Mouse (Mus musculus): ENCODE measurements at regions not wholly inside any gene's neighbourhood (a gene's known extent, or its start where the extent isn't known, plus 50 kb on each side); places are given as distances from the start of the nearest gene placed in this dataset.
"Not testable (repeated sequence)": the region's sequence is repeated elsewhere in the genome, so short reads cannot be mapped to it uniquely, and the experiment has no call there.

GRCm38 (mm10) chr10:85731163-85731562 lies 98.1 kb upstream of the Pwp1 start:
- ATAC-seq (replicated peaks in 1 of 2; ENCODE audit: insufficient read depth in 1 of 2, low FRiP score in 2 of 2, low TSS enrichment in 1 of 2, low read depth in 1 of 2, poor library complexity in 2 of 2, severe bottlenecking in 2 of 2) = not testable (repeated sequence)

- peak; percentile 82 to 85 for ATAC-seq (replicated peaks in 1 of 2; ENCODE audit: insufficient read depth in 1 of 2, low FRiP score in 2 of 2, low TSS enrichment in 1 of 2, low read depth in 1 of 2, poor library complexity in 2 of 2, severe bottlenecking in 2 of 2)
Observed at GRCm38 (mm10) chr10:85731796-85732388, 97.4 kb upstream of the Pwp1 start.

GRCm38 (mm10) chr10:85737796-85738195 lies 91.5 kb upstream of the Pwp1 start:
- no peak for ATAC-seq (replicated peaks in 1 of 2; ENCODE audit: insufficient read depth in 1 of 2, low FRiP score in 2 of 2, low TSS enrichment in 1 of 2, low read depth in 1 of 2, poor library complexity in 2 of 2, severe bottlenecking in 2 of 2)

- no peak for ATAC-seq (replicated peaks in 1 of 2; ENCODE audit: insufficient read depth in 1 of 2, low FRiP score in 2 of 2, low TSS enrichment in 1 of 2, low read depth in 1 of 2, poor library complexity in 2 of 2, severe bottlenecking in 2 of 2)
Observed at GRCm38 (mm10) chr10:85739008-85739407, 90.3 kb upstream of the Pwp1 start.

- ATAC-seq (replicated peaks in 1 of 2; ENCODE audit: insufficient read depth in 1 of 2, low FRiP score in 2 of 2, low TSS enrichment in 1 of 2, low read depth in 1 of 2, poor library complexity in 2 of 2, severe bottlenecking in 2 of 2) = not testable (repeated sequence)
Observed at GRCm38 (mm10) chr10:85739565-85739964, 89.7 kb upstream of the Pwp1 start.

GRCm38 (mm10) chr10:85741972-85742371 lies 87.3 kb upstream of the Pwp1 start:
- no peak for ATAC-seq (replicated peaks in 1 of 2; ENCODE audit: insufficient read depth in 1 of 2, low FRiP score in 2 of 2, low TSS enrichment in 1 of 2, low read depth in 1 of 2, poor library complexity in 2 of 2, severe bottlenecking in 2 of 2)

GRCm38 (mm10) chr10:85745390-85745789 lies 83.9 kb upstream of the Pwp1 start:
- ATAC-seq (replicated peaks in 1 of 2; ENCODE audit: insufficient read depth in 1 of 2, low FRiP score in 2 of 2, low TSS enrichment in 1 of 2, low read depth in 1 of 2, poor library complexity in 2 of 2, severe bottlenecking in 2 of 2) = not testable (repeated sequence)

GRCm38 (mm10) chr10:85745818-85746217 lies 83.5 kb upstream of the Pwp1 start:
- peak; percentile 60 to 65; a peak in 3 of 4 replicates for ATAC-seq (replicated peaks in 1 of 2; ENCODE audit: insufficient read depth in 1 of 2, low FRiP score in 2 of 2, low TSS enrichment in 1 of 2, low read depth in 1 of 2, poor library complexity in 2 of 2, severe bottlenecking in 2 of 2)

GRCm38 (mm10) chr10:85749549-85749948 lies 79.7 kb upstream of the Pwp1 start:
- ATAC-seq (replicated peaks in 1 of 2; ENCODE audit: insufficient read depth in 1 of 2, low FRiP score in 2 of 2, low TSS enrichment in 1 of 2, low read depth in 1 of 2, poor library complexity in 2 of 2, severe bottlenecking in 2 of 2) = not testable (repeated sequence)

- ATAC-seq (replicated peaks in 1 of 2; ENCODE audit: insufficient read depth in 1 of 2, low FRiP score in 2 of 2, low TSS enrichment in 1 of 2, low read depth in 1 of 2, poor library complexity in 2 of 2, severe bottlenecking in 2 of 2) = no peak
Observed at GRCm38 (mm10) chr10:85775035-85775434, 54.3 kb upstream of the Pwp1 start.

Measured in hematopoietic stem cell, adult 5-6 weeks (primary cell).